Mouse (Mus musculus) forebrain, embryonic 11.5 days (tissue): Measurements from ENCODE around the gene Oprm1. TPM values are rescaled to one million over a fixed set of nuclear protein-coding genes. Genes with fewer than 3 reads are reported as not detected.
"Not testable (repeated sequence)": the region's sequence is repeated elsewhere in the genome, so short reads cannot be mapped to it uniquely, and the experiment has no call there.

Experiments
- ATAC-seq: fragments of 200-750 bp; cut with Nextera tagmentation; replicated peaks from 2 replicates; pipeline ENCODE4 v1.8.0; 2017; ENCODE audit warnings: moderate TSS enrichment; ENCODE audit not compliant: low FRiP score
- DNase-seq: peaks from one replicate; pipeline ENCODE4 v3.0.0-alpha.2; 2017; ENCODE audit warnings: low spot score
- H3K27ac ChIP-seq: fragments of 300-500 bp; sonication (generic); 2 replicates; pipeline ENCODE4 v1.5.1; 2014; ENCODE audit warnings: low read depth, low read length
- H3K27me3 ChIP-seq: fragments of 300-500 bp; sonication (generic); 2 replicates; pipeline ENCODE4 v1.6.1; 2014; ENCODE audit warnings: mild to moderate bottlenecking, low read length, mixed read lengths; ENCODE audit not compliant: control insufficient read depth, insufficient read depth
- H3K36me3 ChIP-seq: fragments of 300-500 bp; sonication (generic); 2 replicates; pipeline ENCODE4 v1.6.1; 2014; ENCODE audit warnings: mild to moderate bottlenecking, low read length, moderate library complexity, mixed read lengths; ENCODE audit not compliant: control insufficient read depth, insufficient read depth
- H3K4me1 ChIP-seq: fragments of 300-500 bp; sonication (generic); replicated peaks from 2 replicates; pipeline ENCODE4 v1.6.1; 2014; ENCODE audit warnings: low read length, mixed read lengths; ENCODE audit not compliant: control insufficient read depth, insufficient read depth
- H3K4me2 ChIP-seq: fragments of 300-500 bp; sonication (generic); 2 replicates; pipeline ENCODE4 v1.6.1; 2014; ENCODE audit warnings: low read depth, mild to moderate bottlenecking, low read length, moderate library complexity, mixed read lengths; ENCODE audit not compliant: severe bottlenecking
- H3K4me3 ChIP-seq: fragments of 300-500 bp; sonication (generic); 2 replicates; pipeline ENCODE4 v1.5.1; 2014; ENCODE audit warnings: low read depth, low read length
- H3K9ac ChIP-seq: fragments of 300-500 bp; sonication (generic); 2 replicates; pipeline ENCODE4 v1.6.1; 2014; ENCODE audit warnings: low read length
- H3K9me3 ChIP-seq: fragments of 300-500 bp; sonication (generic); 2 replicates; pipeline ENCODE4 v1.6.1; 2016; ENCODE audit warnings: low read length, mixed read lengths; ENCODE audit not compliant: control insufficient read depth
- WGBS: fragments of 180-500 bp; shearing (Covaris S2); extraction: QIAGEN DNeasy Blood & Tissue Kit; methylation state at CpG from one replicate; pipeline ENCODE4 v1.1.7; 2014; 5-methylcytosine and 5-hydroxymethylcytosine counted together
- polyA plus RNA-seq: library from polyadenylated mRNA; unstranded; fragments of >200 nt; fragmentation: Nextera tagmentation; extraction: Ambion mirVana; gene quantifications from 2 replicates; pipeline ENCODE4 v1.2.1, GENCODE M21; 2014

The Oprm1 gene
- polyA plus RNA-seq, 1 experiment from 2014 or later, result not detected

DNA sequence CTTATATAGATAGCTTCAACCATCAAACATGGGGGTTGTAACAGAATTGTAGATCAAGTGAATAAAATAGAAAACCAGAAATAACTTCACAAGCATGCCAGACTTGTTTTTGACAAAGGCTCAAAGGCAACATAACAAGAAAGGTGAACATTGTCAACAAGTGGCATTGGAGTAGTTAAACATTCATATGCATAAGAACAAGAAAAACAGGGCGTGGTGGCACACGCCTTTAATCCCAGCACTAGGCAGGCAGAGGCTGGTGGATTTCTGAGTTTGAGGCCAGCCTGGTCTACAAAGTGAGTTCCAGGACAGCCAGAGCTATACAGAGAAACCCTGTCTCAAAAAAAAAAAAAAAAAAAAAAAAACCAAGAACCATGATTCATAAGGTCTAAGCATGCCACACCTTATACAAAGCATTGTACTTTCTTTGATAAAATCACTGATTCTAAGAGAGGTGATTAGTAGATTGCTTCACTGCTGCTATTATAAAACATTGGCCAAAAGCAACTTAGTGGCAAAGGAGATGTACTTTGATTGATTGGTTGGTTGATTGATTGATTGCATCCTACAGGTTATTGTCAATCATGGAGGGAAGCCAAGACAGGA is 120.1 kb downstream of the Oprm1 start:
- H3K4me2 ChIP-seq, result no peak overlapping the region
- ATAC-seq, result no peak
- no peaks in the 10 kb centered on the region for H3K4me1 ChIP-seq
- H3K27ac ChIP-seq, result no peak overlapping the region
- no peak for DNase-seq
- no peak overlapping the region for H3K4me3 ChIP-seq
- no peaks in the 10 kb centered on the region for H3K27me3 ChIP-seq
- no peak overlapping the region for H3K9ac ChIP-seq
- H3K36me3 ChIP-seq, result no peaks in the 10 kb centered on the region
- WGBS, result 90% methylated on average over 2 of the region's 2 CpGs
- H3K9me3 ChIP-seq, result no peaks in the 10 kb centered on the region

DNA sequence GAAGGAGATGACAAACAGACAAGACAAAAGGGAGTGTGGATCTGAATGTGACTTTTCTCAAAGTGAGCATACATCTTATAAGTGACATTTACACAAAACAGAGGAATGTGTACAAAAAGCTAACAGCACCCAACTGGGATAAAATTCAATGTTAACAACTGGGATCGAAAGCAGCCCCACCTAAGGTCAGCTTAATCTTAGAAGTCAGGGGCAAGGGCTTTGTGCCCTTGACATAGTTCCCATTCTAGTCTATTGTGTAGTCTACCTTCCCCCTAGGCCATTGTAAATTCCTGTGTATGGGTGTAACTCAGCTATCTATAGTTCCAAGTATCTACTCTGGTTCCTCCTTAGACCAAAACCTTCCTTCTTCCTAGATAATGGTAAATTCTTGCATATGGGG is 123.7 kb downstream of the Oprm1 start:
- DNase-seq, H3K4me2 ChIP-seq, H3K4me3 ChIP-seq, ATAC-seq, H3K27me3 ChIP-seq, H3K4me1 ChIP-seq, H3K9me3 ChIP-seq, H3K27ac ChIP-seq, H3K9ac ChIP-seq, H3K36me3 ChIP-seq: not testable (repeated sequence)
- 83% methylated on average over 1 of the region's 1 CpGs for WGBS

DNA sequence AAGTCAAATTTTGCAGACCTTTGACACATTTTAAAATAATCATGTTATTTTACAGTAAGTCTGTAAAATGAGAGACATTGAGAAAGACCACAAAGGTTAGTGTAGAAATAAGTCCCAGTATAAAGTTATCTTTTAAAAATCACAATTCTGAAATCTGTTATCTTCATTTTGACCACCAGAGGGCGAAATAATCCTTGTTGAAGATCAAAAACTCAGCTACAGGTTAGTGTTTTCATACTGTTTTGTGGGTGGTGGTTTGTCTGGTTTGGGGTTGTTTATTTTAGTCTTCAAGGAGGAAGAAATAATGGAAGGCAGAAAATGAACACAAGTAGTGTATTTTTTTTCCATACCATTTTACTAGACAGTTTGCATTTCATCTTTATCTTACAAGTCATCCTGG is 127.2 kb downstream of the Oprm1 start:
- no peak for DNase-seq

DNA sequence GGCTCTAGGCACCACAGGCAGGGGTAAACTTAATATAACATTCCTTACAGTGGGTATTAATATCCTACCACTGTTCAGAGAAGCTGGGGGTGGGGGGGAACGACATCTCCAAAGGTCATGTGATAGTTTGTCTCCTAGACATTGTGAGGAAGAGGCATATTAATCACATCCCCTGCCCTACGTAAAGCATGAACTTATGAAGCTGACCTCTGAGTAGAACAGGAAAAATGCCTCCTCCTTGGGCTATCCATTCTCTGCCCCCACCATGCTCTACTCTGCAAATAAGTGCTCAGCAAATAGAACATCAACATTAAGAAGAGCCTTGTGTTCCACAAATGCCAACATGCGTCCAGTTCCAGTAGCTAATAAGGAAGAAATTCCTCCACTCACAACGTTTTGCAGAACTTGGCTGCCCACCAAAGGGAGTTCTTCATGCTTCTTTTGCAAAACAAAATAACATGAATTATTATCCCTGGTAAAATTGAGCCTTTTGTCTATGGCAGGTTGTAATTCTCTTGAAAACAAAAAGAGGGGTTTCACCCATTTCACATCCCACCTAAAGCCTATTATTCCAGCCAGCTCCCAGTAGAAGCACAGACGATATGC is 131.4 kb downstream of the Oprm1 start:
- no peak overlapping the region for H3K4me3 ChIP-seq
- no peak overlapping the region for H3K4me2 ChIP-seq
- no peaks in the 10 kb centered on the region for H3K36me3 ChIP-seq
- 72% methylated on average over 5 of the region's 5 CpGs for WGBS
- no peak for DNase-seq
- H3K27me3 ChIP-seq, result no peaks in the 10 kb centered on the region
- no peak overlapping the region for H3K9ac ChIP-seq
- ATAC-seq, result no peak
- no peaks in the 10 kb centered on the region for H3K4me1 ChIP-seq
- H3K9me3 ChIP-seq, result no peaks in the 10 kb centered on the region
- H3K27ac ChIP-seq, result no peak overlapping the region

More for the DNA sequence above, 127.2 kb downstream of the Oprm1 start:
- Histone ChIP-seq H3K9ac (no peak overlapping the region), H3K36me3 (no peaks in the 10 kb centered on the region), H3K4me2 (no peak overlapping the region), H3K4me3 (no peak overlapping the region), H3K9me3 (no peaks in the 10 kb centered on the region), H3K27me3 (no peaks in the 10 kb centered on the region), H3K27ac (no peak overlapping the region), H3K4me1 (no peaks in the 10 kb centered on the region)
- ATAC-seq, result no peak
- WGBS, result 2% methylated on average over 1 of the region's 1 CpGs

DNA sequence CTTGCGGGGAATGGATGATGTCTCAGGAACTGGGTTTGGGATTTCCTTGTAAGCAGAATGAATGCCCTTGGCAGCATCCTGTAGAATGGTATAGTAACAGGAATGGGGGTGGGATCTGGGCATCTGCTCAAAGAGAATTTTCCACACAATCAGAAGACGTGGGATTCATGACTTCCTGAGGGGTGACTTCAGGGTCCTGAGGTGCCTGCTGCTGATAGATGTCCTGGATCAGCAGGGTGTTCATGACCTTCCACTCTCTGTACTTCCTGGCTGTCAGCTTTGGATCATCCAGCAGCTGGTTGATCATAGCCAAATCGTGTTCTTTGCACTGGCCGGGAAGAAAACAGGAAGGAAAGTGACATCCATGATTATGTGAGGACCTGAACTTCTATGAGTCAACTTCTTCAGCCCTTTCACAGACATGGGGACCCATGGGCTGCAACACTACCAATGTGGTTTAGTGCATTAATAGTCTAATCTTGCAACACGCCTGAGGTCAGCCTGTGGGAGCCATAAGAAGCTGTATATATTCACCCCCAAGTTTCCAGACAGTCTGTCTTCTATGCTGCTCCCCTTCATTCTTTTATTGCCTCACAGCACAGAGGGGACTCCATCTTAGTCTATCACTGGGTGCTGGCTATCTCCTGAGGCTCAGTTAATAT is 132.2 kb downstream of the Oprm1 start:
- H3K9ac ChIP-seq, result no peak overlapping the region
- 90% methylated on average over 5 of the region's 5 CpGs for WGBS
- no peaks in the 10 kb centered on the region for H3K9me3 ChIP-seq
- H3K27ac ChIP-seq, result no peak overlapping the region
- H3K36me3 ChIP-seq, result no peaks in the 10 kb centered on the region
- no peak for DNase-seq
- H3K4me3 ChIP-seq, result no peak overlapping the region
- ATAC-seq, result no peak
- H3K27me3 ChIP-seq, result no peaks in the 10 kb centered on the region
- no peak overlapping the region for H3K4me2 ChIP-seq
- H3K4me1 ChIP-seq, result no peaks in the 10 kb centered on the region

DNA sequence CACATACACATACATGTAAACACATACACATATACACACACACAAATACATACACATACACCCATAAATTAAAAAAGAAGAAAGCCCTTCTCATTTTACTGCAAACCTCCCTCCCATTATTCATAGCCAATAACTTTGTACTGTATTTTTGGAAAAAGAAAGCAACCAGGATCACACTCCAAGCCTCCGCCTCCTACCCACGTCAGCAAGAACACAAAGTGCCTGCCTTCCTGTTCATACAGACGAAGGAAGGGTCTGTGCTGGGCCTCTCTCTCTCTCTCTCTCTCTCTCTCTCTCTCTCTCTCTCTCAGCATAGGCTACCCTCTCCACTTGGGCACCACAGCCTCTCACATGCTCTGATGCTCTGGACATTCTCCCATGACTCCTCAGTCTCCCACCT is 137.5 kb downstream of the Oprm1 start:
- ATAC-seq (no peak), DNase-seq (no peak)
- Histone ChIP-seq H3K4me3 (no peak overlapping the region), H3K4me1 (no peaks in the 10 kb centered on the region), H3K27me3 (no peaks in the 10 kb centered on the region), H3K27ac (no peak overlapping the region), H3K9me3 (no peaks in the 10 kb centered on the region), H3K36me3 (no peaks in the 10 kb centered on the region), H3K9ac (no peak overlapping the region), H3K4me2 (no peak overlapping the region)
- 73% methylated on average over 3 of the region's 3 CpGs for WGBS

DNA sequence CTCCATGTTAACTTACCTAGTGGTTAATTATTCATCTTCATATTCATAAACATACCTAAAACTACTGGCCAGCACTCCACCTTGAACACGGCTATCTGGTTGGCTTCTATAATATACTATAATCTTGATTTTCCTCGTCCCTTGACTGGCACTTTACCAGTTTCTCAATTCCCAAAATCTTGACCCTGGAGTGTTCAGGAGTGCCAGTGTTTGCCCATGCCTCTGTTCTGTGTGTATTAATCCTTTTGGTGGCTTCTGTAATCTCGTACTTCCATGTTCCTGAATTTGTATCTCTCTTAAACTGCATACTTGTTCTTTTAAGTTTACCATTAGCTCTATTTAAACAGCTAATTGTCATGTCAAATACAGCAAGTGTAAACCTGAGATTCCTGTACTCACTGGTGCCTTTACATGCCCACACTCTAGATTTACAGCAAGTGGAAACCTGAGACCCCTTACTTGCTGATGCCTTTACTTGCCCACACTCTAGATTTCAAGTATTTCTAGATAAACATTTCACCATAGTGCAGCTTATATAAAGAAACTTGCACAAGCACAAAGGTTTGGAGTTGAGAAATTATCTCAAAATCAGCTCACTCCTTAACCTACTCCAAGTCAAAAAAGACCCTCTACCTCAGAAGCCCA is 138.5 kb downstream of the Oprm1 start:
- no peak overlapping the region for H3K27ac ChIP-seq
- no peaks in the 10 kb centered on the region for H3K4me1 ChIP-seq
- WGBS, result 92% methylated on average over 3 of the region's 3 CpGs
- H3K36me3 ChIP-seq, result no peaks in the 10 kb centered on the region
- H3K4me3 ChIP-seq, result no peak overlapping the region
- H3K4me2 ChIP-seq, result no peak overlapping the region
- H3K9ac ChIP-seq, result no peak overlapping the region
- DNase-seq, result no peak
- no peak for ATAC-seq
- H3K27me3 ChIP-seq, result no peaks in the 10 kb centered on the region
- H3K9me3 ChIP-seq, result no peaks in the 10 kb centered on the region

DNA sequence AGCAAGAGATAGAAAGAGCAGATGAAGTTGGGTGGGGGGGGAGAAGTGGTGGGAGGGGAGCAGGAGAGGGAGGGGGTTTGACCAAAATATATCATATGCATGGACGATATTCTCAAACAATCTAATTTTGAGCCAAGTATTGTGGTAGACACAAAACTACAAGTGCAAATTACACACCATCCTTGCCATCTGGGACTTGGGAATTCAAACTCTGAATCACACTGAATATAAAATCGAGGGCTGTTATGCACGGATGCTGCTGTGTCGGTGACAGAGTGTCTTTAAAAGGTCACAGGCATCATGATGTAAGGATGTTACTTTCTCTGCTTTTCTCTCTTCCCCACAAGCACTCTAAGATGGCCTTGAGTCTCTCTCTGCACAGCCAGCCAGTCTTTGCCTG is 141.8 kb downstream of the Oprm1 start:
- no peaks in the 10 kb centered on the region for H3K4me1 ChIP-seq
- no peak overlapping the region for H3K27ac ChIP-seq
- H3K9me3 ChIP-seq, result no peaks in the 10 kb centered on the region
- no peak overlapping the region for H3K4me3 ChIP-seq
- ATAC-seq (no peak), DNase-seq (no peak)
- H3K4me2 ChIP-seq, result no peak overlapping the region
- no peaks in the 10 kb centered on the region for H3K27me3 ChIP-seq
- WGBS, result 90% methylated on average over 4 of the region's 4 CpGs
- no peak overlapping the region for H3K9ac ChIP-seq
- H3K36me3 ChIP-seq, result no peaks in the 10 kb centered on the region
